Mouse (Mus musculus): ENCODE measurements around the gene Lrrc56.

Gene Lrrc56

DNA sequence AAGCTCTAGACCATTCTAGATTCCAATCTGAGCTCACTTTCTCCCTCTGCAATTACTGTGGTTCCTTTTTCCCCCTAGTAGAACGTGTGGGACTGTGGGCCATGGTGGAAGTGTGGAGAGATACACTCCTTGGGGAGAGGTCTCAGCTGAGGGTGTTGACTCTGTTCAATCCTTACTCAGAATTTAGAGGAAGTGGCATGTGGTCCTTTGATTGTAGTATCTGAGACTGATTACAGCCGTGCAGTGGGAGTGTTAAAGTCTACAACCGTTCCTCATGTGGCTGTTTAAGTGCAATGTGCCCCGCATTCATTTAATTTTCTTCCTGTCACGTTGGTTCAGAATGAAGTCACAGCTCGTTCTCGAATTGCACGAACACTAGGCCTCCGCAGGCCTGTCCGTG is 62.2 kb downstream of the Lrrc56 start:
- Histone ChIP-seq H3K27me3 (ENCODE audit: insufficient read depth, low read length) (no peaks in the 10 kb centered on the region), H3K4me1 (replicated peaks; ENCODE audit: low read depth, low read length) (peaks cover 19% of the 10 kb centered on the region), H3K4me3 (replicated peaks; ENCODE audit: low read length) (no peak overlapping the region), H3K9me3 (ENCODE audit: low read length) (no peaks in the 10 kb centered on the region), H3K36me3 (ENCODE audit: insufficient read depth, low read length) (peaks cover 96% of the 10 kb centered on the region)
- TF ChIP-seq NANOG (IDR thresholded peaks at IDR 0.05; ENCODE audit: borderline replicate concordance, low read length) (no peak), POU5F1 (IDR thresholded peaks at IDR 0.05; ENCODE audit: borderline replicate concordance, low read length) (no peak), CTCF (conservative IDR thresholded peaks at IDR 0.05; ENCODE audit: low read length) (no peak)
